Comparison of ENCODE assay signal across 8 mouse cellular contexts in the genomic region with DNA sequence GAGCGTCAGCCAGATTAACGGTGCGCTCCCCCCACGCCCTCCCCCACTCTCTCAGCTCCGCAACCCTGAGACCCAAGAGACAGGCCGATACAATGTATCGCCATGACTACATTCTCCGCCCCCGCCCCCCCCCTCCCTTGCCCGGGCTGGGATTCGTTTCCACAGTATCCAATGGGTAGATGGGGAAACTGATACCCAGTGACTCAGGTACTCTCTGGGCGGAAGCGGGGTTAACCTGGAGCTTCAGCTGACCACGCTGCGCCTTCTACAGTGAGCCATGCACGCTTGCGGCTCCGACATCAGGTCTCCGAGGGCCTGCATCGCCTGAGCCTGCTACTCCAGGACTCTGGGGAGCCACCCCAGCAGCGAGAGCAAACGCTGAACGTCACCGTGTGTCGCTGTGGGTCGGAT. TPM values are rescaled to one million over a fixed set of nuclear protein-coding genes. Genes with fewer than 3 reads are reported as not detected.
DNase-seq lines count a peak whose midpoint lies in the region; ATAC-seq and TF ChIP-seq lines count a peak whose summit lies in the region.

No protein-coding gene starts in this region.

- WGBS in kidney, postnatal 0 days, result 66% methylated on average over 26 of the region's 26 CpGs
- WGBS in kidney, adult 2 months, result 53% methylated on average over 26 of the region's 26 CpGs
- WGBS in embryonic facial prominence, embryonic 11.5 days, result 62% methylated on average over 26 of the region's 26 CpGs
- 61% methylated on average over 25 of the region's 26 CpGs for whole genome bisulfite sequencing in intestine, embryonic 14.5 days
- WGBS in neural tube, embryonic 14.5 days, result 61% methylated on average over 26 of the region's 26 CpGs

- no peak for TF ChIP-seq CTCF in kidney, postnatal 0 days (IDR thresholded peaks at IDR 0.05; ENCODE audit: low read depth)
- TF ChIP-seq CTCF in kidney, adult 2 months (conservative IDR thresholded peaks at IDR 0.05; ENCODE audit: insufficient read depth, insufficient read length, low read depth, low read length), result no peak

- no peaks in the 10 kb centered on the region for H3K27me3 ChIP-seq in kidney, postnatal 0 days (ENCODE audit: insufficient read depth, low read length)
- H3K27me3 ChIP-seq in kidney, adult 2 months (replicated peaks; ENCODE audit: control insufficient read depth, insufficient read depth, low read length), result no peaks in the 10 kb centered on the region
- no peaks in the 10 kb centered on the region for H3K27me3 ChIP-seq in embryonic facial prominence, embryonic 11.5 days (ENCODE audit: control insufficient read depth, insufficient read depth, low read length)
- H3K27me3 ChIP-seq in intestine, embryonic 14.5 days (replicated peaks; ENCODE audit: control insufficient read depth, insufficient read depth, low read length), result no peaks in the 10 kb centered on the region
- H3K27me3 ChIP-seq in neural tube, embryonic 14.5 days (ENCODE audit: control insufficient read depth, insufficient read depth, low read length), result no peaks in the 10 kb centered on the region

- H3K4me2 ChIP-seq in kidney, postnatal 0 days (ENCODE audit: low read length), result peak overlapping the region; percentile 25
- peak overlapping the region; percentile 38 for H3K4me2 ChIP-seq in embryonic facial prominence, embryonic 11.5 days (ENCODE audit: low read depth, low read length)
- H3K4me2 ChIP-seq in intestine, embryonic 14.5 days (ENCODE audit: low read length), result peak overlapping the region; percentile 31
- H3K4me2 ChIP-seq in neural tube, embryonic 14.5 days (ENCODE audit: low read depth, low read length), result peak overlapping the region; percentile 42

- no peak overlapping the region for H3K9ac ChIP-seq in kidney, postnatal 0 days (ENCODE audit: low read depth, low read length)
- H3K9ac ChIP-seq in embryonic facial prominence, embryonic 11.5 days (replicated peaks; ENCODE audit: low read length), result no peak overlapping the region; the same call in 1 of the 2 replicates
- H3K9ac ChIP-seq in intestine, embryonic 14.5 days (ENCODE audit: low read length), result no peak overlapping the region
- no peak overlapping the region for H3K9ac ChIP-seq in neural tube, embryonic 14.5 days (replicated peaks; ENCODE audit: low read depth, low read length)

- DNase-seq in kidney, postnatal 0 days (ENCODE audit: low spot score), result no peak
- DNase-seq in kidney, adult 2 months, result no peak
- DNase-seq in embryonic facial prominence, embryonic 11.5 days (ENCODE audit: low spot score), result peak; percentile 28
- no peak for DNase-seq in intestine, embryonic 14.5 days (ENCODE audit: low spot score)
- no peak for DNase-seq in embryo, embryonic 11 days
- DNase-seq in ovary, postnatal 10 days (ENCODE audit: low spot score), result no peak
- no peak for DNase-seq in embryo, embryonic 10.5 days (ENCODE audit: low spot score)

- H3K4me1 ChIP-seq in kidney, postnatal 0 days (replicated peaks; ENCODE audit: insufficient read depth, low read length), result no peaks in the 10 kb centered on the region
- no peaks in the 10 kb centered on the region for H3K4me1 ChIP-seq in kidney, adult 2 months (ENCODE audit: control insufficient read depth, insufficient read depth, low read length)
- no peaks in the 10 kb centered on the region for H3K4me1 ChIP-seq in embryonic facial prominence, embryonic 11.5 days (ENCODE audit: control insufficient read depth, insufficient read depth, low read length)
- no peaks in the 10 kb centered on the region for H3K4me1 ChIP-seq in intestine, embryonic 14.5 days (replicated peaks; ENCODE audit: control insufficient read depth, insufficient read depth, low read length)
- H3K4me1 ChIP-seq in neural tube, embryonic 14.5 days (ENCODE audit: control insufficient read depth, insufficient read depth, low read length), result no peaks in the 10 kb centered on the region

- ATAC-seq in kidney, postnatal 0 days (replicated peaks; ENCODE audit: low FRiP score, low read depth), result no peak
- no peak for ATAC-seq in embryonic facial prominence, embryonic 11.5 days (replicated peaks; ENCODE audit: insufficient number of reproducible peaks, low FRiP score, low TSS enrichment, low read depth)
- 0 out of 2 replicates have a peak, but pooled peaks have one; percentile 4 for ATAC-seq in intestine, embryonic 14.5 days (replicated peaks; ENCODE audit: low FRiP score, low TSS enrichment, low read depth)
- no peak; the same call in 1 of the 2 replicates for ATAC-seq in neural tube, embryonic 14.5 days (ENCODE audit: low read depth)

- H3K9me3 ChIP-seq in kidney, postnatal 0 days (replicated peaks; ENCODE audit: low read length), result no peaks in the 10 kb centered on the region
- H3K9me3 ChIP-seq in embryonic facial prominence, embryonic 11.5 days (replicated peaks; ENCODE audit: control insufficient read depth, low read length), result no peaks in the 10 kb centered on the region
- peaks cover 15% of the 10 kb centered on the region for H3K9me3 ChIP-seq in intestine, embryonic 14.5 days (ENCODE audit: control insufficient read depth, low read length)
- H3K9me3 ChIP-seq in neural tube, embryonic 14.5 days (ENCODE audit: control insufficient read depth, low read length), result no peaks in the 10 kb centered on the region

- TF ChIP-seq POLR2A in kidney, adult 2 months (IDR thresholded peaks at IDR 0.05; ENCODE audit: low read depth, low read length), result no peak

- H3K4me3 ChIP-seq in kidney, postnatal 0 days (replicated peaks; ENCODE audit: low read depth, low read length), result no peak overlapping the region
- H3K4me3 ChIP-seq in kidney, adult 2 months (ENCODE audit: insufficient read depth, low read depth, low read length), result no peak overlapping the region
- peak overlapping the region; percentile 15; the same call in 1 of the 2 replicates for H3K4me3 ChIP-seq in embryonic facial prominence, embryonic 11.5 days (ENCODE audit: low read depth, low read length)
- H3K4me3 ChIP-seq in intestine, embryonic 14.5 days (ENCODE audit: low read depth, low read length), result peak overlapping the region; percentile 10; the same call in 1 of the 2 replicates
- peak overlapping the region; percentile 11 for H3K4me3 ChIP-seq in neural tube, embryonic 14.5 days (ENCODE audit: low read depth, low read length)

- no peak overlapping the region for H3K27ac ChIP-seq in kidney, postnatal 0 days
- no peak overlapping the region for H3K27ac ChIP-seq in kidney, adult 2 months (ENCODE audit: insufficient read depth, low read depth, low read length)
- no peak overlapping the region for H3K27ac ChIP-seq in embryonic facial prominence, embryonic 11.5 days (replicated peaks; ENCODE audit: low read depth, low read length)
- H3K27ac ChIP-seq in intestine, embryonic 14.5 days (ENCODE audit: low read depth), result no peak overlapping the region
- no peak overlapping the region for H3K27ac ChIP-seq in neural tube, embryonic 14.5 days (ENCODE audit: low read depth, low read length)

- H3K36me3 ChIP-seq in kidney, postnatal 0 days (ENCODE audit: insufficient read depth, low read length), result no peaks in the 10 kb centered on the region
- H3K36me3 ChIP-seq in kidney, adult 2 months (ENCODE audit: control insufficient read depth, insufficient read depth, low read length), result no peaks in the 10 kb centered on the region
- H3K36me3 ChIP-seq in embryonic facial prominence, embryonic 11.5 days (replicated peaks; ENCODE audit: control insufficient read depth, insufficient read depth, low read depth, low read length), result no peaks in the 10 kb centered on the region
- H3K36me3 ChIP-seq in intestine, embryonic 14.5 days (ENCODE audit: control insufficient read depth, insufficient read depth, low read length), result no peaks in the 10 kb centered on the region
- no peaks in the 10 kb centered on the region for H3K36me3 ChIP-seq in neural tube, embryonic 14.5 days (ENCODE audit: control insufficient read depth, insufficient read depth, low read length)

RNA-seq across cellular contexts. Expression of gene Cdh15, which starts 17.0 kb away (rescaled TPM):
- 0.37 and 0.69 TPM in 2 replicates for polyA plus RNA-seq in kidney, postnatal 0 days (2015; fragmentation: Nextera tagmentation; extraction: Ambion mirVana)
- 0.11 TPM in 1 of 2 replicates, not detected in the other for polyA plus RNA-seq in kidney, adult 2 months (2012; rRNA removed)
- 3.0 and 3.4 TPM in 2 replicates for polyA plus RNA-seq in embryonic facial prominence, embryonic 11.5 days (2014; fragmentation: Nextera tagmentation; extraction: Ambion mirVana)
- 0.30 and 0.51 TPM in 2 replicates for polyA plus RNA-seq in intestine, embryonic 14.5 days (2014; fragmentation: Nextera tagmentation; extraction: Ambion mirVana)
- polyA plus RNA-seq in neural tube, embryonic 14.5 days (2014; fragmentation: Nextera tagmentation; extraction: Ambion mirVana), result 1.4 and 2.2 TPM in 2 replicates

Comparison
In these comparisons a context has a peak if more than half of its experiments do, and no peak if none do; other contexts are left out.
1. H3K4me3 ChIP-seq: peak in embryonic facial prominence, embryonic 11.5 days (single experiment), intestine, embryonic 14.5 days (single experiment) and neural tube, embryonic 14.5 days (single experiment); none in kidney, postnatal 0 days (single experiment) and kidney, adult 2 months (single experiment).
2. Peak in every context shown above with its lines, with median percentiles within 50 percentile points of each other: H3K4me2 ChIP-seq.